Mouse (Mus musculus) embryo, embryonic 11.5 days (tissue): ENCODE results near the gene Il24.
A peak's percentile ranks its signal among the peaks of the same experiment; 100 is the strongest.

ENCODE experiments used
- DNase-seq: peaks from one replicate; pipeline ENCODE4 v3.0.0-alpha.2; 2012; ENCODE audit warnings: low read depth, low spot score

Il24 gene

DNA sequence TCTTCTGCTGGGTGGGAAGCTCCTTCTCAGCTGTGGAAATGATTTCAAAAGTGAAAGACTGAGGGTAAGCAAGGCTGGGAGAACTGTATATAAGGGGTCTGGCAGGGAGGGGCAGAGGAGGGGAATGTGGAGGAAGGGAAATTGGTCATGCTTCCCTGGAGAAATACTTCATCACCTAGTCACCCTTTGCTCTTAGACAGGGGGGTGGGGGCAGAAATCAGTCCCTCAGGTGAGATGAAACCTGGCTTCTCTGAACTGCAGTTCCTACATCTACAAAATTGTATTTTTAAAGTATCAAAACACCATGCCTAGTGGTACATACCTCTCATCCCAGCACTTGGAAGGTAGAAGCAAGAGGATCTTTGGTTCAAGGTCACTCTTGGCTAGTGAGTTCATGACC, at the start of gene Il24:
Il24 (minus strand) TSS at position 101 of the 400 bp plus-strand sequence.
- no peak for DNase-seq

DNA sequence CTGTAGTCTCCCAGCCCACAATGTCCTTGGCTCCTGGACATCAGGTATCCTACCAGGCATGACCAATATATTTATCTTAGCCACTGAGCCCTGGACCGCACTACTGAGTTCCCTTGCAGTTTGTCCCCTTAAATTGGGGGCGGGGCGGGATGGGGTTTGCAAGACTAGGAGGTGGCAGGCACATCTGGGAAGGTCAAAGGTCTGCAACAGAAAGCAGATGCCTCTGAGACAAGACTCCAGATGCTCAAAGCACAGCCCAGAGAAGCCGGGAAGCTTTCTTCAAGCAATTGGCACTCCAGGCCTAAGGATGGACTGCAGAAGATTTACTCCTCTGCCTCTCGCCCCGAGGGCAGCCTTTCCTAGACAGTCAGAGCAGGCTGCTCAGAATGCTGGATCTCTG, 49.1 kb upstream of the Il24 start:
- no peak for DNase-seq

DNA sequence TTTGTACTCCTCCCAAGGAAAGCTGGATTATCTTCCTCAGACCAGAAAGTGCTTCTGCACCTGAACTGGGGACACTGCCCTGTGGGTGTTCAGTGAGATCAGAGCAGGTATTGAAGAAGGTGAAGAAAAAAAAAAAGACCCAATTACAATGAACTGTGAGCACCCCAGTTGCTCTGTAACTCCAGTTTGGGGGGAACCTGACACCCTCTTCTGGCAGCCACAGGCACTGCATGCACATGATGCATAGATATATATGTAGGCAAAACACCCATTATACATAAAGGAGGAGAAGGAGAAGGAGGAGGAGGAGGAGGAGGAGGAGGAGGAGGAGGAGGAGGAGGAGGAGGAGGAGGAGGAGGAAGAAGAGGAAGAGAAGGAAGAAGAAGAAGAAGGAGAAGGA, 39.2 kb upstream of the Il24 start:
- no peak for DNase-seq

DNA sequence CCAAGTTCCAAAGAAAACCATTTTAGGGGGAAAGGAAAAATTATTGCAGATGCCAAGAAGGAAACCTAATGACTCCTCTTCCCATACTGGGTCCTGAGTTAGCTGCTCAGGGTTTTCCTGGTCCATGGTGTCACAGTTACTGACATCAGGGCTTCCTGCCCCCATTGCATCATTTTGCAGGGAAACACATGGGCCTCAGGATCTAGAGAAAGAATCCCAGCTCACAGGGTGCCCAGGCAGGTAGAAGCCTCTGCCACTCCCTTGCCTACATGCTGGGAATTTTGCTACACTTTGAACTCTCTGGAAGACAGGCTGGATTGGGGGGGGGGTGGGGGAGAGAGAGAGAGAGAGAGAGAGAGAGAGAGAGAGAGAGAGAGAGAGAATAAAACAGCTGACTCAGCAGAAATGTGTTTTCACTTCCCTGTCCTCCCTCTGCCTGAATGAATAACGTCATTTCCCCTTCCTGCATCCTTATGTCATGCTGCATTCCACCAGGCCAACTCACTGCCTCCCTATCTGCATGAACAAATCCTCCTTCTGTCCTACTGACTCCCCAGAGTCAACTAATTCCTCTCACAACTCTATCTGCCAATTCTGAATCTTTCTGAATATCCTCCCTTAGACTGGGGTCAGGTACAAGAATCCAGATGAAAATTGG, 31.2 kb upstream of the Il24 start:
- no peak for DNase-seq

DNA sequence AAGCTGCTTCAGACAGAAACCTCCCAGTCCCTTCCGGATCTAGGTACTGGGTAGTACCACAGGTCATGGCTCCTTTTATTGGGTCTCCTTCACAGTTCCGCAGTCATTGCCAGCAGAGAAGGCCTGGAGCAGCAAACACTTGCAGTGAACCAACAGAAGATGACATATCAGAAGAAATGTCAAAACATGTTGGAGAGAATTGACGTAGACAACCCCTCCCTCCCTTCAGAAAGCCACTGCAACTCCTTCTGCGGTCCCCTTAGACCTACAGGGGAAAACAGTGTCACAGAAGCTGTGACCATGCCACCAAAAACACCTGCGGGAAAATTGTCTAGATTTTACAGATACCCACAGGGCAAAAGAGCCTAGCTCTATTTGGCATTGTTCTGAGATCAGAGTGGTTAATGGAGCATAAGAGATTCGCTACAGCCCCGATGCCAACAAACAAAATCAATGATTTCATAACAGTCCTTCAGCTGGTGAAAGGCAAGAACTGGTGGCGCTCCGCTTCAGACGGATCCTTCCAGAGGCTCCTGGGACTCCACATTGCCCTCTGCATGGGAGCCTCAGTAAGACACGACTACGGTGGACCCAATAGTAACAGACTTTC, 24.3 kb upstream of the Il24 start, which contains the start of gene Il20:
Il20 (minus strand) TSS at position 51 of the 610 bp plus-strand sequence.
- DNase-seq: no peak

DNA sequence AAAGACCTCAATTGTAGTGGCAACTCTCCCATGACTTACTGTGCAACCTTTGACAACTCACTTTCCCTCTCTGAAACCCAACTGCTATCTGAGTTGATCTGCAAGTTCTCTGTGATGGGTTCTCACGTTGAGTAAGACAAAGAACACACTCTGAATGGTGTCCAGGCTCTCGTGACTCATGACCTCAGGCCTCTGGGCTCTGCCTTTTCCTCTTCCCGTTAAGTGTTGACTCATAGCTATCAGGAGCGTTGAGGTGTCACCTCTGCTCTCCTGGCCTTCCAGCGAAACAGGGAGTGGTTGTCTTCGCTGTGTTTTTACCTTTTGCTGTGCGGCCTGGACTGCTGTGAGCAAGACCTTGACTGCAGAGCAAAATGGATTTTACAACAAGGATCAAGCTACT, 15.3 kb upstream of the Il24 start:
- no peak for DNase-seq

DNA sequence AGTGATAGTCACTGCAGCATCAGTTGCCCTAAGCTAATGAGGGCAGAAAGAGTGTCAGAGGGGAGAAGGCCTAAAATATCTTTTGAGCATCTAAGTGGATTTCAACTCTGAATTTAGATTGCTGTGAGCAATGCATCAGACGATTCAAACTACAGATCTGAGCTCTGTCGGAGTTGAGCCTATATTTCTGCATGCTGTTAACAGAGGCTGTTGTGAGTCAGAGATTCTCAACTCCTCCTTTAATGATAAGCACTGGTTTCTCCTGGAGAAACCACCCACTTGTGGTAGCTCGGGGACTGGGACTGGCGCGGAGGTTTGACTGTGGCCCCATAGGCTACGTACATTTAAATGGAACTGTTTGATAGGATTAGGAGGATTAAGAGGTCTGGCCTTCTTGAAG, 7.2 kb upstream of the Il24 start:
- DNase-seq: no peak

DNA sequence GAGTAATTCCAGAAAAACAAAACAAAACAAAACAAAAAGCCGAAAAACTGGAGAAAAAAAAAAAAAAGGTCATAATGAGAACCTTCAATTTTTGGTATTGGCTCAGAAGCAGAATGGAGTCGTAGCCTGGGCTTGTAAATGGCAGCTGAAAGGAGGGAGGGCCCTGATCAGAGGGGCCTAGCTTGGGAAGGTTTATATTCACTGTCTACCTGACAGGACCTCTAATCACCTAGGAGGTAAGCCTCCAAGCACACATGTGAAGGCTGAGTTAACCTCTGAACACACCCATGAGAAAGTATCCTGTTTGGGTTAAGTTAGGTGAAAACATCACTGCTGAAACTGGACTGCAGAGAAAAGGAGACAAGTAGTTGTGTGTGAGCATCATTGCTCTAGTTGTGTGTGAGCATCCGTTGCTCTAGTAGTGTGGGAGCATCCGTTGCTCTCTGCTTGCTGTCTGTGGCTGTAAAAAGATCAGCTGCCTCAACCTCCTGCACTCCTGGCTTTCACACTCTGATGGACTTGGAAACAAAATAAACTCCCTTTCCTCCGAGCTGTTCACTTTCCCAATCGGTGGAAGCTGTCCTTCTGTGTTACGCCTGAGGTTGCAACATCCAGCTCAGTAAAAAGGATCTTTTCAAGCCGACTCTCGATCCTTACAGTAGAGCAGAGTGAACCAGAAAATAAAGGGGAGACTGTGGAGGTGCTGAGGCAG, 6.2 kb upstream of the Il24 start:
- DNase-seq: no peak

DNA sequence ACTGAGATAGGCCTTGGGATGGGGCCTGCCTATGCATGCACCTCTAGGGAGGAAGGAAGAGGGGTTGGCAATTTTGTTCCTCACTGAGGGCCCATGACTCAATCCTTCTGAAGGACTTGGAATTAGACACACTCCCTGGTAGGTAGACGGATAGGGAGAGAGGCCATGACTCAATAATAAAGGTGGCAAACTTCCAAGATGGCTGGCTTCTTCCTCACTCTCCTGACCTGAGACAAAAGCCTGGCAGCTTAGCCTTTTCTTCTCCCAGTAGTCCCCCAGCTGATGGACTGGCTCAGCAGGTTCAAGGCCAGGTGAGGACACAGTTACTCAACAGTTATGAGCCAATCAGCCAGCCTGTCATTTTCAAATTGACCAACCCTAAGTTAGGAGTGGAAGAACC, 5.2 kb upstream of the Il24 start:
- no peak for DNase-seq

DNA sequence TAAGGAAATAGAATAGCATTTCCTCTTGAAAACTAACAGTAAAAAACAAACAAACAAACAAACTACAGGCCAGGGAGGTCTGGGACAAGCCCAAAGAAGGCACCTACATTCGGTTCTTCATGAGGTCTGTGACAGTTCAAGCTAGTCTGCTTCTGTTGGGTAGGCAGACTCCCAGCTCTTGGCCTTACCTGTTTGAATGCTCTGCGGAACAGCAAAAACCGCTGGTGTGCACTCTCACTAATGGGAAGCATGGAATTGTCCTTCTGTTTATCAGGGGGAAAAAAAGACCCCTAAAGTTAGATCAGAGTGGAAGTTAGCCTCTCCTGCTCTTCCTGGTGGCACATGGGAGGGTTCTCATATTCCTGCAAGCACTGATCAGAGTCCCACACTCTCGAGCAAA, 4.1 kb downstream of the Il24 start:
- DNase-seq: no peak

DNA sequence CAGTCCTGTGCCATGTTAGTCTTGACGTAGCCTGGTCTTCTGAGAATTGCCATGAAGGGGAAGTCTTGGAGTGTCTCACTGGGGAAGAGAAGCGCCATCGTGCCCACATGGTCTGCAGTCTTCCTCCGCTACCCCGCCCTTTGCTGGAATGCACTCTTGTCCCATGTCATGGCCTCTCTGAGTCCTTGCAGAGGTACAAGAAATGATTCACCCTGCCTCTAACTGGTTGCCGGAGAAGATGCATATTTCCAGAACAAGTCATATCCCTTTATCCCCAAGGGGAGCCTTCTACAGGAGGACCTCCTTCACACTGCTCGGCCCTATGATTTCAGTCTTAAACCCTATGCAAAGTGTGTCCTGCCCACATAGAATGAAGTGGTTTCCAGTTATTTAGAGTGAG, 7.3 kb downstream of the Il24 start:
- DNase-seq: no peak

DNA sequence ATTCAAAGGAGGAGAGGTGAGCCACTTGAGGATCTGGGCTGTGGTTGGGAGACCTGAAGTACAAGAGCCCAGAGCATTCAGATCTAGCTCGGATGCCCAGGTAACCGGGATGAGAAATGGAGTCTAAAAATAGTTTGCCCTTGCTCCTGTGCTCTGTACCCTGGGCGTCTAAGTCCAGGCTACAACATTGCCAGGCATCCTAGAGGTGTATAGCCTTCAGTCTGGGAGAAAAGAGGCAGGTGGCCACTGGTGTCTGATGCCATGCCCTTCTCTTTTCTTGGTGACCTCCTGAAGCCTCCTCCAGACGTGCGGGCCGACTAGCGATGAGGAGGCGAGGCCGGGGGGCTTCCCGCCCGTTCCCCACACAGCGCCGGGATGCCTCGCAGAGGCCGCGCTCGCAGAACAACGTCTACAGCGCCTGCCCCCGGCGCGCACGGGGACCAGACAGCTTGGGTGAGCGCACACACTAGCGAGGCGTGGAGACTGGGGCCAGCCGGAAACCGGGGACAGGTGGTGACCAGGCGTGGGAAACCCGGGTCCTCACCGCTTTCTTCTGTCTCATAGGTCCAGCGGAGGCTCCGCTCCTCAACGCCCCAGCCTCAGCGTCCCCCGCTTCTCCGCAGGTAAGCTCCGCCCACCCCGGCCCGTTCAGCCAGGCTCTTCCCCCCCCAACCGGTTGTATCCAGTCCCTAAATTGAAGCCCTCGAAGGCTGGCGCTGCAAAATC, 9.2 kb downstream of the Il24 start:
- DNase-seq: no peak

DNA sequence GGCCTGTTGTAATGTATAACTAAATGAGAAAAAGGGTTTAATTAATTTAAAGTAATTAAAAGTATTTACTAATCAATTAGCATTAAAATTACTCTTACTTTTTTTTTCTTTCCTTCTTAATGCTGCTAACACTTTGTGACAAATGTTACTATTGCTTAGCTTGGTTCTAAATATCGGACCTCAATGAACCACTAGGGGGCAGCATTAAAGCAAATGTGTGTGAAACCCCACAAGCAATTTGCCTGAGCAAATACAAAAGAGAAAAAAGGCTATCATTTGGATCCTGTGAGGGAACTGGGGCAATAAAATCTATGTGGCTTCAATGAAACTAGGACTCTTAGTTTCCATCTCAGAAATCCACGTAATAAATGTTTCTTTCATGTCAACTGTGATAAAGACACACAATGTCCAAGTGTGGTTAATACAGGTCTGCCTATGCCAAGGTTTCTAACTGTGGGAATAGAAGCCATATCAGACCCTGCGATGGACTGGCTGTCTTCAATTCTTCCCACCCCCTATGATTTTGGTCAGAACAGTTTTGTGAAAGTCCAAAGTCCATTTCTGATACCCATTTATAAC, 10.2 kb downstream of the Il24 start:
- peak; percentile 62 for DNase-seq

DNA sequence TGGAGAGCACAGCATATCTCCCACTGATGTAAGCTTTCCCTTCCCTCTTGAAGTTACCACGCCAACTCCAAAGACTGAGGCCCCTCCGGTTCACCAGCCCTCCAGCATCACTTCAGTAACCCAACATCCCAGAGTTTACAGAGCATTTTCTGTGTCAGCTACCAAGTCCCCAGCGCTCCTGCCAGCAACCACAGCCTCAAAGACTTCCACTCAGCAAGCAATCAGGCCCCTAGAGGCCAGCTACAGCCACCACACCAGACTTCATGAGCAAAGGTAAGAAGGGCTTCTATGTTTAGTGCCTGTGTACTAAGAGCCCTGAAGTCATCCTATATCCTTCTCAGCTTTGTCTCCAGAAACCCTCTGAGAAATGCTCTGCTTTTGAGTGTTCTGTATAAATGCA, 11.3 kb downstream of the Il24 start:
- no peak for DNase-seq

DNA sequence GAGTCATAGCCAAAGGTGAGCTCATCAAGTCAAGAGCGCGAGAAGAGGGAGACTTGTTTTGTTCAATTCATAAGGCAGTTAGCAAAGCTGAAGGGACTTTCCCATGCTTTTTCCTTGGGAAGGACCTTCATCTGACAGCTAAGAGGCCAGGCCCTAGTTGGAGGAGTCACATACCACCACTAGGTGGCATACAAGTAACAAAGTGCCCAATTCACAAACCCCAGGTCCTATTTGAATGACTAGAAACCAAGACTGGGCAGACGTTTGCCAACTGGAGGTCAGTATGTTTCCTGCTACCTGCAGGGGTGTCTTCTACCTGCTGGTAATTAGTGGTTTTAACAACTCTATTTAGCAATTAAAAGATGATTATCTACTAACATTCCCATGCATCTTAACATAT, 12.1 kb downstream of the Il24 start:
- DNase-seq: peak; percentile 36

DNA sequence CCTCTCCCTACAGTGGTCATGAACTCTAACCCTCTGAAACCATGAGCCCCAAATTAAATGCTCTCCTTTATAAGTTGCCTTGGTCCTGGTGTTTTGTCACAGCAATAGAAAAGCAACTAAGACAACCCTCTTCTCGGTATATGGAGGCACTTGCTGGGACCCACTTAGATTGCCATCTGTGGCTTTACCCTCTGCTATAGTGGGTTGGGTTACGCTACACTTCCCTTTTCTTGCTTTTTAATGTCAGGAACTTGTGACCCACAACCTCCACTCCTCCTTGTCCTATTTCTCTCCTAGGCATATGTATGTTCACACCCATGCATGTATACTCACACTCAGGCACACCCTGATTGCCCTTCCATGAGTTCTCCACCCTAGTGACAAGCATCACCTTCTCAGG, 14.3 kb downstream of the Il24 start:
- no peak for DNase-seq

DNA sequence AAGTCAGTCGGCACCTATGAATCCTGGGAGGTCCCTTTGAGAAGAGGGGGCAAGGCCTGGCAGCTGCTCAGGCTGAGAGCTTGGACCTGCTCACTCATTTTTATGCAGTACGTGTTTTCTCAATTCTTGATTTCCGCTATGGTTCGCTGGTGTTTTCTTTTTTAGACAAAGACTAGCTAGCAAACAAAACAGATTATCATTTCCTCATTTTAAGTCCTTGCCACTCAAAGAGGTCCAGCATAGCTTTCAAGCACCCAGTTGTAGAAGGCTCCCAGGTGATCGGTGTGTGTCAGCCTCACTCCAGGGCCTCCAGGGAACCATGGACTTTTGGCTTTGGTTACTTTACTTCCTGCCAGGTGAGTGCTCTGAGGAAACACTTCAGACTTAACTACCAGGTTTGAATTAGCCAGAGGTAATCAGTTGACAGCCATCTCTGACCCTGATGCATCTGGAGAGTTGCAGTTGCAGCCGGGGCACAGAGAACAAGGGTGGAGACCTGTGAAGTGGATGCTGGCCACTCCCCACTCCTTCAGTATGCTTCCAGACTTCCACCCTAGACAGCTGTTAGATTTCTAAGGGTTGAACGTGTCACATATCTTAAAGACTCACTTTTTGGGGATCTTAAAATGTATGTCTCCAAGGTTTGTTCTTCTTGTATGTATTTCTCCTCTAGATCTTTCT, 21.6 kb downstream of the Il24 start, which contains the start of gene Fcmr:
Fcmr (plus strand) TSS at position 129 of the 681 bp plus-strand sequence.
- no peak for DNase-seq

DNA sequence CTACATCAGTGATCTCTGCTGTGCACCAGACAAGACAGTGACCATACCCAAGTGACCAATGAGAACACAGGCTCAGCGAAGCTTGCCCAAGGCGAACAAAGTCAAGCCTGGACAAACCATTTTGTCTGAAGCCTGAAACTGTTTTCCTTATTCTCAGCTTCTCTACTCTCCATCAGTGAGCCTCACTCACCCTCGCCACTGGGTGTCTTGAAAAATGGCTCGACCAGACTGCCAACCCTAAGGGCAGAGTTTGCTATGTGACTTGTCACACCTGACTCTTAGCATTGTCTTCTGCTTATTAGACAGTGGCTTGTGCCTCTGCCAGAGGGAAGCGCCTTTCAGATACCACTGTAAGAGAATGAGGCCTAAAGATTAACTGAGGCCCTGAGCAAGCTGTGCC, 22.5 kb downstream of the Il24 start:
- no peak for DNase-seq

DNA sequence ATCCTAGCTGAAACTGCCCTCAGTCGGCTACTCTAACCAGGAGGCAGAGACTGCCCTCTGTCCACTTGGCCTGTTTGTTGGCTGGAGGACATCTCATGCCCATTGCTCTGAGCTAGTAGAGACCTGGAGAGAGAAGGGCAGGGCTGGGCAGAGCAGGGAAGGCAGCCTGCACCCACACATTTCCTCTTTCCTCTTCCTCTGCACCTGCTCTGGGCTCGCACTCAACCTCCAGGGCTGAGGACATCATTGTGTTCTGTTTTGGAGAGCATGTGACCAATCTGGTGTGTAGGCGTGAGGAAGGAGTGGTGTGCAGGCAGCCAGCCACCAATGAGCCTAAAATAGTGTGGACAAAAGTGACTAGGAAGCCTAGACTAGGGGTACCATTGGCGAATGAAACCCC, 23.0 kb downstream of the Il24 start:
- no peak for DNase-seq

DNA sequence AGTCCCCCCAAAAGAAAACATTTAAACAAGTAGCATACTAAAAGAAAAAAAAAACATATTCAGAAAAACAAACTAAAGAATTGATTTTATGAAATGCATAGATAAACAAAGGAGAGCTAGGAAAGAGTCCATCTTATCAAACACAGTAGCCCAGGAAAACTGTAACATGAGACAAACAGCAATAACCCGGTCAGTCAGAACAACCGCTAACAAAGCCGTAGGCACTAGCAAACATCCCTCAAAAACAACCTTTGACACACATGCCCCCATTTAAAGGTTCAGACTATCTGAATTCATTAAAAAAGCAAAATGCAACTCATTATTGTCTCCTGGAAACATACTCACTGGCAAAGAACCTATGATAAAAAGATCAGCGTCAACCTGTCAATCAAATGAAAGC, 29.8 kb downstream of the Il24 start:
- DNase-seq: no peak

DNA sequence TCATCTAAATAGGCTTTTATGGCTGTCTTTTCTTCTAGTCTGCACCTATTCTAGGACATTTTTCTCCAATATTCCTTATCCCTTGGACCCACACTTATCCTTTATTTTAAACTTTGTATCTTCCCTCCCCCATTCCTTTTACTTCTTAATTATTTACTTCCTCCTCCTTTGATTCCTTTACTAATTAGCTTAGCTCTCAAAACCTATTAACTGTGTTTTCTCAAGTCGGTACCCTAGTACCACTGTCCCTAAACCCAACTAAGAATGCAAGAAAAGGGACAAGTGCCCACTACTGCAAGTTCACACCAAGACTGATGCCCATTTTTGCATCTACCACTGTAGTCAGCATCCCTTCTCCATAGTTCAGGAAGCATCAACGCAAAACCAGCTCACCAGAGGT, 31.5 kb downstream of the Il24 start:
- DNase-seq: no peak
